Mouse (Mus musculus): ENCODE measurements around the gene Mapk8. TPM values are rescaled to one million over a fixed set of nuclear protein-coding genes. Genes with fewer than 3 reads are reported as not detected.

The Mapk8 gene
- polyA plus RNA-seq, 1 experiment = 12.0 TPM

- H3K79me2 ChIP-seq (ENCODE audit: control insufficient read depth, insufficient read depth) = no peaks in the 10 kb centered on the region
- TF ChIP-seq POLR2A (IDR thresholded peaks at IDR 0.05; ENCODE audit: insufficient read length, low read depth) (no peak), USF1 (IDR thresholded peaks at IDR 0.05; ENCODE audit: low read depth) (no peak), SRF (IDR thresholded peaks at IDR 0.05; ENCODE audit: control insufficient read depth, insufficient read length, low read depth) (no peak), CEBPB (IDR thresholded peaks at IDR 0.05; ENCODE audit: insufficient read depth, poor library complexity, severe bottlenecking) (no peak), TCF12 (IDR thresholded peaks at IDR 0.05; ENCODE audit: insufficient read depth, poor library complexity, severe bottlenecking) (no peak), REST (IDR thresholded peaks at IDR 0.05; ENCODE audit: insufficient read depth, insufficient read length) (no peak), E2F4 (IDR thresholded peaks at IDR 0.05; ENCODE audit: insufficient read depth) (no peak), MYOD1 (IDR thresholded peaks at IDR 0.05; ENCODE audit: control insufficient read depth in 1 of 3, insufficient read length in 2 of 3, low read depth in 2 of 3) (no peak), TCF3 (IDR thresholded peaks at IDR 0.05; ENCODE audit: insufficient read length, low read depth) (no peak)
- H3K36me3 ChIP-seq (ENCODE audit: control insufficient read depth, insufficient read depth) = no peaks in the 10 kb centered on the region
- H3K4me2 ChIP-seq (ENCODE audit: low read depth) = no peak overlapping the region
- H3ac ChIP-seq (ENCODE audit: control insufficient read depth, insufficient read length) = no peak overlapping the region
- H3K27me3 ChIP-seq (ENCODE audit: control insufficient read depth, insufficient read depth, insufficient read length) = peaks cover 23% of the 10 kb centered on the region
- H3K4me3 ChIP-seq = no peak overlapping the region
These were observed 29.3 kb upstream of the Mapk8 start for GRCm38 (mm10) chr14:33476094-33476760.

- H3K4me3 ChIP-seq = no peak overlapping the region
- peaks cover 28% of the 10 kb centered on the region for H3K27me3 ChIP-seq (ENCODE audit: control insufficient read depth, insufficient read depth, insufficient read length)
These were observed 27.5 kb upstream of the Mapk8 start for GRCm38 (mm10) chr14:33474461-33474860.

GRCm38 (mm10) chr14:33471331-33471730 lies 24.4 kb upstream of the Mapk8 start, which contains the start of gene Frmpd2:
TSS of gene Frmpd2 (plus strand) at chr14:33471696.
- H3K36me3 ChIP-seq (ENCODE audit: control insufficient read depth, insufficient read depth) = no peaks in the 10 kb centered on the region
- no peak within 1 kb of the TSS for H3K4me3 ChIP-seq
- H3K27me3 ChIP-seq (ENCODE audit: control insufficient read depth, insufficient read depth, insufficient read length) = peaks cover 34% of the 10 kb centered on the region
- H3K79me2 ChIP-seq (ENCODE audit: control insufficient read depth, insufficient read depth) = no peaks in the 10 kb centered on the region
- no peak within 1 kb of the TSS for H3K4me2 ChIP-seq (ENCODE audit: low read depth)
- TF ChIP-seq REST (IDR thresholded peaks at IDR 0.05; ENCODE audit: insufficient read depth, insufficient read length) = no peak
- no peak for TF ChIP-seq MAX (IDR thresholded peaks at IDR 0.05; ENCODE audit: low read depth)
- no peak within 1 kb of the TSS for H3ac ChIP-seq (ENCODE audit: control insufficient read depth, insufficient read length)

More at GRCm38 (mm10) chr14:33474461-33474860, 27.5 kb upstream of the Mapk8 start:
- TF ChIP-seq SRF (IDR thresholded peaks at IDR 0.05; ENCODE audit: control insufficient read depth, insufficient read length, low read depth) (no peak), E2F4 (IDR thresholded peaks at IDR 0.05; ENCODE audit: insufficient read depth) (no peak)
- H3K4me2 ChIP-seq (ENCODE audit: low read depth) = no peak overlapping the region
- H3K79me2 ChIP-seq (ENCODE audit: control insufficient read depth, insufficient read depth) = no peaks in the 10 kb centered on the region
- H3ac ChIP-seq (ENCODE audit: control insufficient read depth, insufficient read length) = no peak overlapping the region
- H3K36me3 ChIP-seq (ENCODE audit: control insufficient read depth, insufficient read depth) = no peaks in the 10 kb centered on the region

- H3K27me3 ChIP-seq (ENCODE audit: control insufficient read depth, insufficient read depth, insufficient read length) = peaks cover 36% of the 10 kb centered on the region
- no peaks in the 10 kb centered on the region for H3K79me2 ChIP-seq (ENCODE audit: control insufficient read depth, insufficient read depth)
- no peaks in the 10 kb centered on the region for H3K36me3 ChIP-seq (ENCODE audit: control insufficient read depth, insufficient read depth)
- no peak overlapping the region for H3K4me2 ChIP-seq (ENCODE audit: low read depth)
- TF ChIP-seq CEBPB (IDR thresholded peaks at IDR 0.05; ENCODE audit: insufficient read depth, poor library complexity, severe bottlenecking) (no peak), SRF (IDR thresholded peaks at IDR 0.05; ENCODE audit: control insufficient read depth, insufficient read length, low read depth) (no peak)
- H3K4me3 ChIP-seq = no peak overlapping the region
- no peak overlapping the region for H3ac ChIP-seq (ENCODE audit: control insufficient read depth, insufficient read length)
These were observed 20.8 kb upstream of the Mapk8 start for GRCm38 (mm10) chr14:33467766-33468165.

GRCm38 (mm10) chr14:33463658-33464057 lies 16.7 kb upstream of the Mapk8 start:
- H3K36me3 ChIP-seq (ENCODE audit: control insufficient read depth, insufficient read depth) = no peaks in the 10 kb centered on the region
- peaks cover 20% of the 10 kb centered on the region for H3K27me3 ChIP-seq (ENCODE audit: control insufficient read depth, insufficient read depth, insufficient read length)
- TF ChIP-seq POLR2AphosphoS2 (IDR thresholded peaks at IDR 0.05; ENCODE audit: insufficient read length, low read depth) = no peak
- TF ChIP-seq MAX (IDR thresholded peaks at IDR 0.05; ENCODE audit: low read depth) = no peak
- TF ChIP-seq POLR2A (IDR thresholded peaks at IDR 0.05; ENCODE audit: insufficient read length, low read depth) = no peak
- TF ChIP-seq MYOG (IDR thresholded peaks at IDR 0.05; ENCODE audit: control insufficient read depth in 1 of 3, insufficient read depth in 1 of 3, insufficient read length in 2 of 3, low read depth in 2 of 3) = no peak
- no peak for TF ChIP-seq E2F4 (IDR thresholded peaks at IDR 0.05; ENCODE audit: insufficient read depth)
- TF ChIP-seq REST (IDR thresholded peaks at IDR 0.05; ENCODE audit: insufficient read depth, insufficient read length) = no peak
- no peak for TF ChIP-seq SRF (IDR thresholded peaks at IDR 0.05; ENCODE audit: control insufficient read depth, insufficient read length, low read depth)
- TF ChIP-seq USF1 (IDR thresholded peaks at IDR 0.05; ENCODE audit: low read depth) = no peak
- TF ChIP-seq TCF3 (IDR thresholded peaks at IDR 0.05; ENCODE audit: insufficient read length, low read depth) = no peak
- no peak for TF ChIP-seq TCF12 (IDR thresholded peaks at IDR 0.05; ENCODE audit: insufficient read depth, poor library complexity, severe bottlenecking)
- TF ChIP-seq MYOD1 (IDR thresholded peaks at IDR 0.05; ENCODE audit: control insufficient read depth in 1 of 3, insufficient read length in 2 of 3, low read depth in 2 of 3) = no peak
- no peak for TF ChIP-seq CEBPB (IDR thresholded peaks at IDR 0.05; ENCODE audit: insufficient read depth, poor library complexity, severe bottlenecking)
- H3ac ChIP-seq (ENCODE audit: control insufficient read depth, insufficient read length) = no peak overlapping the region
- H3K79me2 ChIP-seq (ENCODE audit: control insufficient read depth, insufficient read depth) = no peaks in the 10 kb centered on the region
- H3K4me2 ChIP-seq (ENCODE audit: low read depth) = no peak overlapping the region
- H3K4me3 ChIP-seq = no peak overlapping the region
